Mouse (Mus musculus): ENCODE results near the gene Arid1a. TPM values are rescaled to one million over a fixed set of nuclear protein-coding genes. Genes with fewer than 3 reads are reported as not detected.
A peak's percentile ranks its signal among the peaks of the same experiment; 100 is the strongest.

The Arid1a gene
- polyA plus RNA-seq, 1 experiment from 2014 or later, result 14.7 TPM

DNA sequence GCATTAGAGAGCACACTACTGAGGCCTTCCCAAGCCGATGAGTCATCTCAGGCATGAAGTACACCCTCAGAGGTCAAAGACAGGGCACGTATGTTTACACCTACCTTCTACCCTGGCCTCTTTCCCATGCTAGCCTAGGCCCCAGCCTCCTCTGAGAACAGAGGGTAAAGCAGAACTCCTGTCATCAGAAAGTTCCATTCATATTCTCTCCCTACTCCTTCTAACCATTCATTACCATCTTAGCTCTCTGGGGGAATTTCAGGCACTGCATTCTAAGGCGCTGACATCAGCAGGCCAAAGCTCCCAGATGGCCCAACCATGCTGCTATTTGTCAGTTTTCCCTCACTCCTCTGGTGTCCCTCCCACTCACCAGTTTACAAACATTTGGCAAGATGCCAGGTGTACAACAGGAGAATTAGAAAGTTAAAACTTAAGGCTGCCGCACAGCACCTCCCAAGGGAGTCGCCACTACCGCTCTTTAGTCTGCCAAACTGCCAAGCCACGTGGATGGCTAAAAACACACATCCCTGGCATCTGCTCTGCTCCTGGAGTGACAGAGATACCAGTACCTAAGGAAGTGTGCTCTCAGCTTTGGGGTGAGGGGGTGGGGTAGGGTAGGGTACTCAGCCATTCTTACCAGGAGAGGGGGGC is 68.0 kb downstream of the Arid1a start:
- Histone ChIP-seq H3K4me2 (no peak overlapping the region), H3K4me1 (peaks cover 15% of the 10 kb centered on the region), H3K27ac (no peak overlapping the region), H3K36me3 (peaks cover 100% of the 10 kb centered on the region), H3K9me3 (replicated peaks) (no peaks in the 10 kb centered on the region), H3K4me3 (no peak overlapping the region), H3K9ac (no peak overlapping the region), H3K27me3 (replicated peaks) (no peaks in the 10 kb centered on the region)
- WGBS (ENCODE audit: insufficient replicate concordance), result 88% methylated on average over 7 of the region's 7 CpGs
- ATAC-seq, result no peak

DNA sequence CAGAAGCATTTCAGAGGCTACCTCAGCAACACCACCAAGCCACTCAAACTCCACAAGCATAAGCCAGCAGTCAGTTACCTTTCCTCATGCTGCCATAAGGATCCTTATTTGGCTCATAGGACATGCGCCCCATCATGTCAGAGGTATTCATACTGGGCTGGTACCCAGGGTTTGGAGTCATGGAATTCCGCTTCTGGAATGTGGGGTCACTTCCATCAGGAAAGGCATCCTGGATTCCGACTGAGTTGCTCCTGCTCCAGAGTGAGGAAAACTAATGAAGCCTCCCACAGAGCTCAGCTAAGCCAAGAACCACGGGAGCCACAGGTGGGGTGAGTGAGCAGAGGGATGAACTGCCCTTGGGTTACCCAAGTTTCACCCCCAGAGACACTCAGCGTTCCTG is 69.4 kb downstream of the Arid1a start:
- WGBS (ENCODE audit: insufficient replicate concordance), result 80% methylated on average over 5 of the region's 5 CpGs
- H3K4me3 ChIP-seq, result no peak overlapping the region
- H3K9ac ChIP-seq, result no peak overlapping the region
- H3K4me1 ChIP-seq, result peaks cover 27% of the 10 kb centered on the region
- no peak overlapping the region for H3K4me2 ChIP-seq
- H3K27me3 ChIP-seq (replicated peaks), result no peaks in the 10 kb centered on the region
- no peak overlapping the region for H3K27ac ChIP-seq
- H3K9me3 ChIP-seq (replicated peaks), result no peaks in the 10 kb centered on the region
- ATAC-seq, result no peak
- peaks cover 100% of the 10 kb centered on the region for H3K36me3 ChIP-seq

DNA sequence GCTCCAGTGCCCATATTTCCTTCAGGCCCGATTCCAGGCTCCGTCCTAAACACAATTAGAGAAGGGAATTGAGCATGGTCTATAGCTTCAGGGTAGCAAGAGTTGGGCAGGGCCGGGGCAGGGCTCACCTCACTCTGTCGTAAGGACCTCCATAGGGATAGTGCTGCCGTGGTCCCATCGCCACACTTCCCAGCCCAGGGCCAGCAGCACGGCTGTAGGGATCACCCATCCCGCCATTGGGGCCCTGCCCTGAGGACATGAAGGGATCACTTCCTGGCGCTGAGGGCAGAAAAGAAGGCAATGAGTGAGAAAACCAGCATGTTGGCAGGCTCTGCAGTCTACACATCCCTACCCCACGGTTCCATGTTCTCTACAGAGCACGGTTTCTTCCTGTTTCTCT is 70.1 kb downstream of the Arid1a start:
- H3K4me2 ChIP-seq, result no peak overlapping the region
- no peak overlapping the region for H3K4me3 ChIP-seq
- H3K27me3 ChIP-seq (replicated peaks), result no peaks in the 10 kb centered on the region
- no peak overlapping the region for H3K9ac ChIP-seq
- H3K4me1 ChIP-seq, result peaks cover 34% of the 10 kb centered on the region
- H3K9me3 ChIP-seq (replicated peaks), result no peaks in the 10 kb centered on the region
- H3K36me3 ChIP-seq, result peaks cover 100% of the 10 kb centered on the region
- 90% methylated on average over 11 of the region's 11 CpGs for WGBS (ENCODE audit: insufficient replicate concordance)
- no peak for ATAC-seq
- no peak overlapping the region; the same call in 1 of the 2 replicates for H3K27ac ChIP-seq

DNA sequence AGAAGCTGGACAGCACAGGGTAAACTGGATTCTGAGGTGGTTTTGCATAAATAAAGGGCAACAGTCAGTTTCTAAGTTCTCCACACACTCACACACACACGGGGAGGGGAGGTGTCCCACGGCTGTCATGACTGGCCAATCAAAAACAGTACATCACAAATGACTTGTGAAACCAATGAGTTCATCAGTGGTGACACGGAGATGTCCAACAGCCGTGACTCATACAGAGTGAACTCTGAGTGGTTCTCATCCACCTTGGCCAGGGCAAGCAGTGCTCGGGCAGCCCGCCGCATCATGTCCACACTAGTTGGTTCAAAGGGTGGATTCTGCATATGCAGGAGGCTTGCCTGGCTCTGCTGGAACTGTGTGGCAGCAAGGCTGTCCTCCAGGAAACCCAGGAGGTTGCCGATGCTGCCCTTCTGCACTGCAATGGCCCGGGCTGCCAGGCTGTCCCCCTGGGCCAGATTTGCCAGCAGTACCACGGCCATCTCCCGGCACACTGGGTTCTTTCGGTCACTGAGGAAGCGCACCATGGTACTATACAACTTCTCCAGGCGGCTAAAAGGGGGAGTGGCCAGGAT is 76.3 kb downstream of the Arid1a start:
- 90% methylated on average over 14 of the region's 14 CpGs for WGBS (ENCODE audit: insufficient replicate concordance)
- H3K27me3 ChIP-seq (replicated peaks), result no peaks in the 10 kb centered on the region
- peaks cover 70% of the 10 kb centered on the region for H3K36me3 ChIP-seq
- no peak overlapping the region for H3K4me3 ChIP-seq
- no peak overlapping the region for H3K4me2 ChIP-seq
- H3K4me1 ChIP-seq, result peaks cover 73% of the 10 kb centered on the region
- H3K9ac ChIP-seq, result no peak overlapping the region
- H3K27ac ChIP-seq, result no peak overlapping the region
- no peaks in the 10 kb centered on the region for H3K9me3 ChIP-seq (replicated peaks)
- no peak for ATAC-seq

DNA sequence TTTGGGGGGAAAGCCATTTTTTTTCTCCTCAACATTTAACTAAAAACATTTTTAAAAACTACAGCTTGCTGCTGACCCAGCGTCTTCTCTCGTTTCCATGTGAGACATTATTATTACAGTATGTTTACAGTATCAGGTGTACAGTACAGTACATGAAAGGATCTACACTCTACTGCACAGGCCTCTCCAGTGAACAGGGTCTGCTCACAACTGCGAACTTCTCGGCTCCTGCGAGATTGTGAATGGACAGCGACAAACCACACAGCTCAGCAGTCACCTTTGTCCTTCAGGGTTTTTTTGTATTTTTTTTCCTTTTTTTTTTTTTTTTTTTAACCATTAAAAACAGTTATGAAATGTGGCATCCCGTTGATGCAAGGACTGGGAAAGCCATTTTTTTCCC is 76.9 kb downstream of the Arid1a start:
- Histone ChIP-seq H3K9ac (no peak overlapping the region), H3K36me3 (peaks cover 63% of the 10 kb centered on the region), H3K4me1 (peaks cover 80% of the 10 kb centered on the region), H3K4me3 (no peak overlapping the region), H3K27me3 (replicated peaks) (no peaks in the 10 kb centered on the region), H3K27ac (no peak overlapping the region), H3K4me2 (no peak overlapping the region), H3K9me3 (replicated peaks) (no peaks in the 10 kb centered on the region)
- no peak for ATAC-seq
- 85% methylated on average over 7 of the region's 7 CpGs for WGBS (ENCODE audit: insufficient replicate concordance)

DNA sequence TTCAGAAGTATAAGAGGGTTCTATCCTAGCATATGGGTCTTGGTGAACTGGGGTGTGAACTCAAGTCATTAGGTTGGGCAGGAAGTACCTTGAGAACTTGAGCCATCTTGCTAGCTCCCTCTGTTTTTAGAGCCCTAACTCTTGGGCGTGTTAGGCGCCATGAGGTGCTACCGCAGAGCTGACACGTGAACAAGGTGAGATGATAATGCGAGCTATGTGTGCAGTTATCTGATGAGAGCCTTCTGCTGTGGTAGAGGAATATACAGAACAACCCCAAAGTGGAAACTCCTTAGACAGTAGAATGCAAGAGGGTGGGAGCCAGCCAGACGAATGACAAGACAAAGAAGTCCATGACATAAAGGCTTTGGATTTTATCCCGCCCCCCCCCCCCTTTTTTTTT is 79.3 kb downstream of the Arid1a start:
- no peak overlapping the region for H3K4me2 ChIP-seq
- H3K9ac ChIP-seq, result no peak overlapping the region
- peaks cover 78% of the 10 kb centered on the region for H3K4me1 ChIP-seq
- no peak overlapping the region for H3K27ac ChIP-seq
- H3K36me3 ChIP-seq, result peaks cover 40% of the 10 kb centered on the region
- no peak overlapping the region for H3K4me3 ChIP-seq
- ATAC-seq, result no peak
- no peaks in the 10 kb centered on the region for H3K9me3 ChIP-seq (replicated peaks)
- H3K27me3 ChIP-seq (replicated peaks), result no peaks in the 10 kb centered on the region
- WGBS (ENCODE audit: insufficient replicate concordance), result 45% methylated on average over 7 of the region's 7 CpGs

DNA sequence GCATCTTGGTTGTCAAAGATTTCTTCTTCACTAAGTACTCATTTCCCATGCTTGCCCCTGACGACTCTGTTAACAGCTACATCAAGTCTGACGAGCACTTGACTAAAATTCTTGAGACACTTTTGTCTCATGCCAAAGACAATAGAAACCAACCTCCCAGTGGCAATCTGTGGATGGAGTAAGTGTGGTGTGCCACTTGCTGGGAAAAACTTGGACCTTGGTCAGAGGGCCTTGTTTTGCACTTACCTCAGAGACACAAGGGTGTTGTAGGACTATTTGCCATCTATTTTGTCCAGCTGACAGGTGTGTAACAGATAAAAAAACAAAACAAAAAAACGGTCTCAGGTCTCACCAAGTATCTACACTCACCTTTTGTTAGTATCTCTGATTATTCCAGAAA is 80.4 kb downstream of the Arid1a start:
- no peaks in the 10 kb centered on the region for H3K9me3 ChIP-seq (replicated peaks)
- no peak for ATAC-seq
- no peak overlapping the region for H3K4me3 ChIP-seq
- WGBS (ENCODE audit: insufficient replicate concordance), result 30% methylated on average over 3 of the region's 3 CpGs
- no peak overlapping the region for H3K9ac ChIP-seq
- 0 out of 2 replicates have a peak overlapping the region, but pooled peaks have one; percentile 3 for H3K4me2 ChIP-seq
- peaks cover 29% of the 10 kb centered on the region for H3K36me3 ChIP-seq
- H3K27ac ChIP-seq, result peak overlapping the region; percentile 97
- no peaks in the 10 kb centered on the region for H3K27me3 ChIP-seq (replicated peaks)
- peaks cover 75% of the 10 kb centered on the region for H3K4me1 ChIP-seq

DNA sequence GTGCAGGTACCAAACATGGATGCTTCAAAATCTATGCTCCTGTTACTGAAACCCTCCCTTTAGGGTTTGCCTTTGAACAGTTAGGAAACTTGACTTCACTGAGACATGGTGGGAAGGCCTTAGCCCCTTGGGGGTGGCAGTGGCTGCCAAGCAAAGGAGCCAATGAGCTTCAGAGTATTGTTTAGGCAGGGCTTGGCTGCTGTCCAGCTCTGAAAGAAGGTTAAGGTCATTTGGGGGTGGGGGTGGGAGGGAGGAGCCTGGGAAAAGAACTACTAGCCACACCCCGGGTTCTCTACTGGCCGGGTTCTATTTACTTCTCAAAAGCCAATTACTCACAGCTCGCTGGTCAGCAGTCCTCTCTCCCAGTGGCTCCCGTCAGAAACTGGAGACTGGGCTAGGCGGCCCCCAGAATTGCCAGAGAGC is 81.0 kb downstream of the Arid1a start:
- Histone ChIP-seq H3K9ac (no peak overlapping the region), H3K27me3 (replicated peaks) (no peaks in the 10 kb centered on the region), H3K27ac (peak overlapping the region; percentile 97), H3K9me3 (replicated peaks) (no peaks in the 10 kb centered on the region), H3K36me3 (peaks cover 23% of the 10 kb centered on the region), H3K4me3 (no peak overlapping the region), H3K4me2 (0 out of 2 replicates have a peak overlapping the region, but pooled peaks have one; percentile 3), H3K4me1 (peaks cover 75% of the 10 kb centered on the region)
- 28% methylated on average over 5 of the region's 5 CpGs for WGBS (ENCODE audit: insufficient replicate concordance)
- no peak for ATAC-seq

DNA sequence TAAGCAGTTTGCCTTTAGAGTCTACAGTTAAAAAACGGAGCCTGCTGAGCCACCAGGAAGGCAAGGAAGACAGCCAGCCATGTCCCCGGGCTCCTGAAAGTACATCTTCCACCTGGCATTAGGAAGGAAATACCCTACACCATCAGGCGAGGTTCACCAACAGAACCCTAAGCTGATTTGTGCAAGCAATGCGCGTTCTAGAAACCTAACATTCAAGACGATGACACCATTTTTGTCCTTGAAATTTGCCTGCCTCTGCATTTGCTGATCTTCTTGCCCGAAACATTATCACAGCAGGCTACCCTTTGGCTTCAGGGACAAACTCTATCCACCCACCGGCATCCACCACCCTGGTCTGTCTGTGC is 82.3 kb downstream of the Arid1a start:
- peak overlapping the region; percentile 97 for H3K27ac ChIP-seq
- H3K36me3 ChIP-seq, result peaks cover 11% of the 10 kb centered on the region
- H3K9me3 ChIP-seq (replicated peaks), result no peaks in the 10 kb centered on the region
- peak overlapping the region; percentile 74; the same call in 1 of the 2 replicates for H3K4me3 ChIP-seq
- H3K4me2 ChIP-seq, result peak overlapping the region; percentile 92
- WGBS (ENCODE audit: insufficient replicate concordance), result 24% methylated on average over 8 of the region's 8 CpGs
- peaks cover 85% of the 10 kb centered on the region for H3K4me1 ChIP-seq
- peak overlapping the region; percentile 91 for H3K9ac ChIP-seq
- H3K27me3 ChIP-seq (replicated peaks), result no peaks in the 10 kb centered on the region
- ATAC-seq, result no peak

DNA sequence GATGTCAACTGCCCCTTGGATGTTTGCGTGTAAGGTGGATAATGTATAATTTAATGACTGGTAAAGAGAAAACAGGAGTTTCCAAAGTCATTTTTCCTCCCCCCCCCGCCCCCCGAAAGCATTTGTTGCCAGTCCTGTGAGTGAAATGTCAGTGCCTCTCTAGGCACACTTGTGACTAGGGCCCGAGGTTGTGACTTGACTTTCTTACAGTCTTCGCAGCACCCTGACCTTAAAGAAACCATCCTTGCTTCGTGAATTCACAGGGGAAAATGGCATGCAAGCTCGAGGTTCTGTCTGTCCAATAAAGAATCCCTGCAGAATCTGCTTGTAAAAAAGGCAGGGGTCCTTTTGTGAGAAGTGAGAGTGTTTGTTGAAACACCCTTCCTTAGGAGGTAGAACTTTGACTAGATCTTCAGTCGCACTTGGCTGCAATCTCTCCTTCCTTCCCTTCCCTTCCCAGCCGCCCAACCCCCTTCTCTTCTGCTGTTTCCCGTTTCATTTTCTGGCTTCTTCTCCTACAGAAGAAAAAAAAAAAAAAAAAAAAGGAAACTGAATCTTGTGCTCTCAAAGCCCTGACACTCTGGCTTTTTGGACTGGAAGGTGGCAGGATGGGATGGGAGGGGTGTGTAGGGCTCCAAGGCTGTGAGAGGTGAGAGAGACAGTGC is 82.8 kb downstream of the Arid1a start:
- peaks cover 13% of the 10 kb centered on the region for H3K36me3 ChIP-seq
- no peaks in the 10 kb centered on the region for H3K27me3 ChIP-seq (replicated peaks)
- peaks cover 87% of the 10 kb centered on the region for H3K4me1 ChIP-seq
- peak overlapping the region; percentile 91 for H3K9ac ChIP-seq
- 10% methylated on average over 10 of the region's 10 CpGs for WGBS (ENCODE audit: insufficient replicate concordance)
- H3K27ac ChIP-seq, result peak overlapping the region; percentile 97
- no peak for ATAC-seq
- H3K4me3 ChIP-seq, result peak overlapping the region; percentile 74
- H3K9me3 ChIP-seq (replicated peaks), result no peaks in the 10 kb centered on the region
- H3K4me2 ChIP-seq, result peak overlapping the region; percentile 92

DNA sequence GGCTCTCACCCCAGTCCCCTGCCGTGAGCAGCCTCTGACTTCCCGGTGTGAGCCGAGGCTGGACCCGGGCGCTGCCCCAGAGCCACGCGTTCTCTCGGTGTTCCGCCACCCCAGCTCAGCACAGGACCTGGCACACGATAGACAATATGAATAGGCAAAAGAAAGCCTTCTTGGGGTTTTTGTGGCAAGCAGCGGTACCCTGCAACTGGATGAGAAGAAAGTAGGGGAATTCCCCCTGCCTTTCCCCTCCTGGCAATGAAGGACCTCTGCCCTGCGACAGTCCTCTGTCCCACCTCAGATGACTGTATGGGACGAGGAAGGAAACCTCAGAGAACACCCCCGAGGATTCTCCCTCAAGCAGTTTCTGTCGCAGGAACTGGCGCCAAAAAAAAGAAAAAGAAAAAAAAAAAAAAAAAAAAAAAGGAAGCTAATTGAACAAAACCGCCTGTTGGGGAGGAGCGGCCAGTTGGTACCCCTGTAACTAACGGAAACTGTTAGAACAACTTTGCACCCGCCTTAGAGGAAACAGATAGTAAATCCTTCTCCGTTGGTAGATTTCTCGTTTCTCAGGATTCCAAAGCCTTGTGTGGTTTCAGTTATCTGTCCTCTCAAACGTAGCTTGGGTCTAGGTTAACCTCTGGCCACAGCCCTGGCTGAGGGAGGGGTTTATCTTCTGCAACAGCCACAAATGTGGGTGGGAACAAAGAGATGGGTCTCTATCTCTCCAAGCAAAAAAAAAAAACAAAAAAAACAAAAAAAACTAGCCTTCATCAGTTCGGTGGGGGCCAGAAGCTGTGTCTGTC is 83.5 kb downstream of the Arid1a start:
- under 1% methylated on average over 24 of the region's 24 CpGs for WGBS (ENCODE audit: insufficient replicate concordance)
- Histone ChIP-seq H3K27ac (peak overlapping the region; percentile 97), H3K4me2 (peak overlapping the region; percentile 92), H3K4me1 (peaks cover 85% of the 10 kb centered on the region), H3K27me3 (replicated peaks) (no peaks in the 10 kb centered on the region), H3K9ac (peak overlapping the region; percentile 91), H3K4me3 (peak overlapping the region; percentile 74), H3K36me3 (peaks cover 12% of the 10 kb centered on the region; the same call in 1 of the 2 replicates), H3K9me3 (replicated peaks) (no peaks in the 10 kb centered on the region)
- ATAC-seq, result peak; percentile 70

Measured in liver, embryonic 12.5 days (tissue).